Mouse (Mus musculus): ENCODE measurements around the gene Slc4a5. TPM values are rescaled to one million over a fixed set of nuclear protein-coding genes. Genes with fewer than 3 reads are reported as not detected.

The Slc4a5 gene
- polyA plus RNA-seq, 1 experiment from 2014 or later = 2.8 TPM

DNA sequence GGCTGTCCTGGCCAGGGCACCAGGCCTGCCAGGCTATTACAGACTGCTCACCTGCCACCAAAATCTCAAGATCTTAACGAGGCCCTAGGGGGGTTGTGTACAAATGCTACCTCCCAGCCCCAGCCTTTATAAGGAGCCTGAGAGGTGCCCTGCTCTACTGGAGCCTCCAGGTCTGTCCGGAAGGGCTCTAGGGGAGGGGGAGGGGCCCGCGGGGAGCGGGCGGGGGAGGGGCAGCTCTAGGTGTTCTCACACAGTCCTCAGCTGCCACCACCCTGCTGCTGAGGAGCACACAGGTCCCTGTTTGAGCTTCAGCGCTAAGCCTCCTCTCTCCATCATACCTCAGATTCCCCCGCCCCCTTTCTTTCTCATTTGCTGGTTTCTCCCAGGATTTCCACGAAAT is 17.5 kb downstream of the Slc4a5 start:
- peaks cover 10% of the 10 kb centered on the region for H3K27me3 ChIP-seq
- whole genome bisulfite sequencing = 8% methylated on average over 9 of the region's 9 CpGs
- peaks cover 15% of the 10 kb centered on the region for H3K4me1 ChIP-seq (replicated peaks)
- no peak for ATAC-seq (ENCODE audit: low FRiP score, low read depth)
- H3K36me3 ChIP-seq = no peaks in the 10 kb centered on the region
- H3K4me2 ChIP-seq = peak overlapping the region; percentile 33
- no peaks in the 10 kb centered on the region for H3K9me3 ChIP-seq
- no peak overlapping the region for H3K27ac ChIP-seq (replicated peaks)
- no peak overlapping the region for H3K4me3 ChIP-seq
- H3K9ac ChIP-seq = no peak overlapping the region

DNA sequence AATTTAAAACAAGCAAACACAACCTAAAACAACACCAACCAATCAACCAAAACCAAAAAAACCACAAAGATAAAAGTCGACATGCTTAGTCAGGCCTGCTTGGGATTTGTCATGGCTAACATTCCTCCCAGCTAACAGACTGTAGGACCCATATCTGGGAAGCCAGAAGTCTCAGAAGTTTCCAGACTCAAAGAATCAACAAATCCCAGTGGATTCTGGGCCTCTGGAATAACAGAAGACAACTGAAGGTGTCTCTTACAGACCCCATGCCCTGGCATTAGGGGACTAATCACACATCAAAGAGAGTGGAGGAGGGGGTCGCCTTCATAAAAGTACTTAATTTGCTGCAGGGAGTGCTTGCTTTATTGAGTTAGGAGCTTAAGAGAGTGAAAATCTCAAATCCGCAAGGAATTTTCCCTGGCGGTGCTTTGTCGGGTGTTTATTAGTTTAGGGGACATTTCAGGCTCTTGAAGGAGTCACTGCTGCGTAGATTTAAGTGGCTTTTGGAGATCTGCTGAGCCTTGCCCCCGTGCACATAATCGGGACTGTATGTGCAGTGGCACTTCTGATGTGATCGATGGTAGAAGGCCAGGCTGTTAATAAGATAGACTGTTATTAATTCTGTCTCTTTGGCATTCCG is 24.9 kb downstream of the Slc4a5 start:
- 65% methylated on average over 10 of the region's 10 CpGs for WGBS
- no peaks in the 10 kb centered on the region for H3K4me1 ChIP-seq (replicated peaks)
- no peaks in the 10 kb centered on the region for H3K36me3 ChIP-seq
- no peak for ATAC-seq (ENCODE audit: low FRiP score, low read depth)
- H3K9me3 ChIP-seq = no peaks in the 10 kb centered on the region
- no peaks in the 10 kb centered on the region; the same call in 1 of the 2 replicates for H3K27me3 ChIP-seq
- no peak overlapping the region for H3K4me2 ChIP-seq
- no peak overlapping the region for H3K4me3 ChIP-seq
- no peak overlapping the region for H3K9ac ChIP-seq
- no peak overlapping the region for H3K27ac ChIP-seq (replicated peaks)

DNA sequence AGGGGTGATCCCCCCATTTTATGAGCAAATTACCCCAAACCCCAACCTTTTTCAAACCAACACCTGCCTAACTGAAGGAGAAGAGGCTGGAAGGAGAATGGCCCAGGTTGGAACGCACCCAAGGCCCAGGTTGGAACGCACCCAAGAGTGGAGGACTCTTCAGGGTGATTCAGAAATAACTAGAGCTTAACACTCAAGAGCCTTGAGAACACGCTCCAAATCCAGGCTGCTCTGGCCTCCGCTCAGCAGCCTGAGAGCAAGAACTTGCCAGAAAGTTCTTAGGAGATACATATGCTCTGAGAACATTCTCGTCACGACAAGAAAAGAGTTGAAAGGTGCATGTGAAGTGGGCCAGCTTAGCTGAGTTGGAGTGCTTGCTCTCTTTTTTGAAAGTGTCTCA is 25.5 kb downstream of the Slc4a5 start:
- no peak for ATAC-seq (ENCODE audit: low FRiP score, low read depth)
- H3K9ac ChIP-seq = no peak overlapping the region
- no peaks in the 10 kb centered on the region for H3K4me1 ChIP-seq (replicated peaks)
- H3K27ac ChIP-seq (replicated peaks) = no peak overlapping the region
- WGBS = 80% methylated on average over 6 of the region's 6 CpGs
- H3K4me3 ChIP-seq = no peak overlapping the region
- H3K9me3 ChIP-seq = no peaks in the 10 kb centered on the region
- no peak overlapping the region for H3K4me2 ChIP-seq
- H3K27me3 ChIP-seq = no peaks in the 10 kb centered on the region
- no peaks in the 10 kb centered on the region for H3K36me3 ChIP-seq

DNA sequence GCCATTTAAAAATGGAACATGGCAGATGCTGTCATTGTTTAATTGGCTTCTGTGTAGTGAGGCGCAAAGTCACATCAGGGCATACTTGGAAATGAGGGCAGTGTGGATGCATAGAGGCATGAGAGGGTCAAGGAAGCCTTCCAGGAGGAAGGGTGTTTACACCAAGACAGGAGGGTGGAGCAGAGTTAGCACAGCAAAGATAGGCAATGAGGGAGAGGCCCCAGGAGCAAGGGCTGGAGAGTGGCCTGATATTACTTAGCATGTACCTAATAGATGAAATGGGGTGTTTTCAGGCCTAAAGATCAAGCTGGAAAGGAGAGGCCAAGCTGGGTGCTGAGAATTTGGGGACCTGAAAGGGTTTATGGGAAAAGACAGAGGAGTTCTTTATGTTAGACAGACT is 26.4 kb downstream of the Slc4a5 start:
- 97% methylated on average over 1 of the region's 1 CpGs for WGBS
- Histone ChIP-seq H3K4me1 (replicated peaks) (no peaks in the 10 kb centered on the region), H3K9me3 (no peaks in the 10 kb centered on the region), H3K27ac (replicated peaks) (no peak overlapping the region), H3K4me3 (no peak overlapping the region), H3K27me3 (no peaks in the 10 kb centered on the region), H3K4me2 (no peak overlapping the region), H3K36me3 (no peaks in the 10 kb centered on the region), H3K9ac (no peak overlapping the region)
- ATAC-seq (ENCODE audit: low FRiP score, low read depth) = no peak

DNA sequence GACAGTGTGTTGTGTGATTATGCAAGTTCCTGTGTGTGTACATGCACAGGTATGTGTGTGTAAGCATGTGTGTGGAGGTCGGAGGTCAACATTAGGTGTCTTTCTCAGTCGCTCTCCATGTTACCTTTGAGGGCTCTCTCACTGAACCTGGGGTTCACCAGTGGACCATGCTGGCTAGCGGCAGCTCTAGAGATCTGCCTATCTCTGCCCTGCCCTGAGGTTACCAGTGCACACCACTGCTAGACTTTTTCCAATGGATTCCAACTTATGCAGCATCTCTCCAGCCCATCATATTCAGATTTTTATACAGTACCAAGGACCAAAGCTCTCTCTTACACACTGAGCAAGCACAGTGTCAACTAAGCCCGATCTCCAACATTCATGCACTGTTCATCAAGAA is 27.1 kb downstream of the Slc4a5 start:
- Histone ChIP-seq H3K36me3 (no peaks in the 10 kb centered on the region), H3K9me3 (no peaks in the 10 kb centered on the region), H3K4me2 (no peak overlapping the region), H3K4me1 (replicated peaks) (no peaks in the 10 kb centered on the region), H3K27ac (replicated peaks) (no peak overlapping the region), H3K27me3 (no peaks in the 10 kb centered on the region), H3K4me3 (no peak overlapping the region), H3K9ac (no peak overlapping the region)
- 92% methylated on average over 4 of the region's 4 CpGs for WGBS
- no peak for ATAC-seq (ENCODE audit: low FRiP score, low read depth)

DNA sequence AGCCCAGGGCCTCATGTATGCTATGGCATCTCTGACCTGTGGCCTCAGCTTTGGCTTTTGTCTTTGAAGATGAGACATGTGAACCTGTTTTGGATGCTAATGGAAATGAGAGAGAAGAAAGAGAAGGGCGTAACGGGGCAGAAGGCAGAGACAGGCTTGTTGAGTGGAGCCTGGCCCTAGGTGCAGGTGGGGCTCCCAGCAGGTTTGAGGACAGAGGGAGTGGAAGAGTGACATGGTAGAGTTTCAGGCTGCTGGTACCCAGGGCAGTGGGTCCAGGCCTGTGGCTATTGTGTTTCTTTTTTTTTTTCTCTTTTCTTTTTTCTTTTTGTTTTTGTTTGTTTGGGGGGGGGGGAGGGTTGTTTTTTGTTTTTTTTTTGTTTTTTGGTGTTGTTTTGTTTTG is 27.5 kb downstream of the Slc4a5 start:
- Histone ChIP-seq H3K4me2 (no peak overlapping the region), H3K27me3 (no peaks in the 10 kb centered on the region), H3K27ac (replicated peaks) (no peak overlapping the region), H3K4me1 (replicated peaks) (no peaks in the 10 kb centered on the region), H3K9ac (no peak overlapping the region), H3K4me3 (no peak overlapping the region), H3K36me3 (no peaks in the 10 kb centered on the region), H3K9me3 (no peaks in the 10 kb centered on the region)
- 92% methylated on average over 2 of the region's 2 CpGs for WGBS
- ATAC-seq (ENCODE audit: low FRiP score, low read depth) = no peak

DNA sequence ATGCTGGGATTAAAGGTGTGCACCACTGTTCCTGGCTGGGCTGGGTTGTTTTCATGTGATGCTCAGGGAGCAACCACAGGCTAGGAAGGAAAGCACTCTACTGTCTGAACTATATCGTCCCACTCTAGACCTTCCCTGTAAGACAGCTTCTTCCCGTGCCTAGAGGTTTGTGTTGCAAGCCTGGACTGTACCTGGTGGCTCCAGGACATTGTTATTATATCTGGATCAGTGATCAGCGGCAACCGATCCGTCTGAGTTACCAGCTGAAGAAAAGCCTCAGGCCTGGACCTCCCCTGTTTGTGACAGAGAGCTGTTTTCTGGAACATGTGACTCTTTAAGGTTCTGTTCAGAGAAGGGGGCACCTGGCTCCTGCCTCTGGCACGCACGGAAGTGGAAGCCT is 34.6 kb downstream of the Slc4a5 start:
- no peak overlapping the region for H3K4me3 ChIP-seq
- no peak overlapping the region for H3K4me2 ChIP-seq
- no peak overlapping the region for H3K9ac ChIP-seq
- no peaks in the 10 kb centered on the region for H3K36me3 ChIP-seq
- no peaks in the 10 kb centered on the region for H3K4me1 ChIP-seq (replicated peaks)
- H3K9me3 ChIP-seq = no peaks in the 10 kb centered on the region
- ATAC-seq (ENCODE audit: low FRiP score, low read depth) = no peak
- 76% methylated on average over 7 of the region's 7 CpGs for WGBS
- H3K27ac ChIP-seq (replicated peaks) = no peak overlapping the region
- H3K27me3 ChIP-seq = no peaks in the 10 kb centered on the region

DNA sequence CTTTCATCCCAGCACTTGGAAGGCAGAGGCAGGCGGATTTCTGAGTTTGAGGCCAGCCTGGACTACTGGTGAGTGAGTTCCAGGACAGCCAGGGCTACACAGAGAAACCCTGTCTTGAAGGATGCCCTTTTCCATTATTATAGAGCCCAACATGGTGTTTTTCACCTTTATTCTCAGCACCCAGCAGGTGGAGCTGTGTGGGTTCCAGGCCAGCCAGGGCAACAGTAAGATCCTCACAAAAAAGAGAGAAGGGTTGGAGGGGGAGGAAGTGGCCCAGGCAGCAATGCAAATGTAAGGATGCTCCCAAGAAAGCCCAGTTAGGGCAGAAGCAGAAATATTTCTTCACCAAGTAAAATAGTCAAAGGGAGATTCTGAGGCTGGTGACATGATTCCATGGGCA is 44.9 kb downstream of the Slc4a5 start:
- H3K27ac ChIP-seq (replicated peaks) = no peak overlapping the region
- H3K4me1 ChIP-seq (replicated peaks) = peaks cover 11% of the 10 kb centered on the region
- H3K9me3 ChIP-seq = no peaks in the 10 kb centered on the region
- H3K36me3 ChIP-seq = no peaks in the 10 kb centered on the region
- no peaks in the 10 kb centered on the region for H3K27me3 ChIP-seq
- H3K4me3 ChIP-seq = no peak overlapping the region
- H3K9ac ChIP-seq = no peak overlapping the region
- ATAC-seq (ENCODE audit: low FRiP score, low read depth) = no peak
- no peak overlapping the region for H3K4me2 ChIP-seq
- WGBS = 94% methylated on average over 1 of the region's 1 CpGs

DNA sequence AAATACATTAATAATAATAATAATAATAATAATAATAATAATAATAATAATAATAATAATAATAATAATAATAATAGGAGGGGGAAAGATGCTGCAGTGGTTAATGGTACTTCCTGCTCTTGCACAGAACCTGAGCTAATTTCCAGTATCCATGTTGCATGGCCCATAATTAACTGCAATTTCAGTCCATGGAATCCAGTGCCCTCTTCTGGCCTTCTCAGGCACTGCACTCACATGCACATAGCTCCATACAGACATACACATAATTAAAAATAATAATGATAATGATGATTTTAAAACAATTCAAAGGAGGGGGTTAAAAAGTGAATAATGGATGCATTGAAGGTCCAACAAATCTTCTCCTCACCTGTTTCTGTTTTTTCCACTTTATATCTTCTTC is 45.6 kb downstream of the Slc4a5 start:
- ATAC-seq (ENCODE audit: low FRiP score, low read depth) = no peak
- Histone ChIP-seq H3K4me2 (no peak overlapping the region), H3K9me3 (no peaks in the 10 kb centered on the region), H3K9ac (no peak overlapping the region), H3K27me3 (no peaks in the 10 kb centered on the region), H3K4me1 (replicated peaks) (peaks cover 11% of the 10 kb centered on the region), H3K27ac (replicated peaks) (no peak overlapping the region), H3K4me3 (no peak overlapping the region), H3K36me3 (no peaks in the 10 kb centered on the region)

DNA sequence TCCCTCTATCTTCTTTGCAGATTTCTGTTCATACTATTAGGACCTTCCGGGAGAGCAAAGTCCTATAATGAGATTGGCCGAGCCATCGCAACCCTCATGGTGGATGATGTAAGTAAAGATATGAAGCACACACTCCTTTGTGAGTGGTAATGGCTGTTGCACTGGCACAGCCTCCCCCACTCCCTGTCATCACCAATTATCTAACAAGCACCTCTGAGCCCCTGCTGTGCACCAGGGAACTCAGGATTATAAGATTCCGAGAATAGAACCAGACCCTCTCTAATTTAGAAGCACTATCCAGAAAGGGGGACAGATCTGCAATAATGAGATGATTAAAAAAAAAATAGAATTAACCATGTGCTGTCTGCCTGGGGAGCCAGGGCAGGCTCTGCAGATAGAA is 46.0 kb downstream of the Slc4a5 start:
- no peak overlapping the region for H3K4me2 ChIP-seq
- no peak overlapping the region for H3K27ac ChIP-seq (replicated peaks)
- no peaks in the 10 kb centered on the region for H3K9me3 ChIP-seq
- H3K4me1 ChIP-seq (replicated peaks) = peaks cover 11% of the 10 kb centered on the region
- H3K36me3 ChIP-seq = no peaks in the 10 kb centered on the region
- no peak overlapping the region for H3K9ac ChIP-seq
- no peak overlapping the region for H3K4me3 ChIP-seq
- 73% methylated on average over 4 of the region's 4 CpGs for WGBS
- no peak for ATAC-seq (ENCODE audit: low FRiP score, low read depth)
- no peaks in the 10 kb centered on the region for H3K27me3 ChIP-seq

DNA sequence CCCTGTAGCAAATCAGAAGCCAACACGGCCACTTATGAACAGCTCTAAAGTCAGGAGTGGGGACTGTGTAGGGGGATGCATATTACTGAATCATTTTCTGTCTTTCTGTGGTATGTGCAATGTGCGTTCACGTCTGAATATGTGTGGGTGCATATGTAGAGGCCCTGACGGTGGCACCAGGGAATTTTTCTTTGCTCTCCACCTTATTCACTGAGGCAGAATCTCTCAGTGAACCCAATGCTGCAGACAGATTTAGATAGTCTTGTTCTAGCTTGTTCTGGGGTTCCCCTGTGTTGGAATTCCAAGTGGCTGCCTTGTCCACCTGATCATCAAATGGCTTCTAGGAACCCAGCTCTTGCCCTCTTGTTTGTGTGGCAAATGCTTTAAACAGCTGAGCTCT is 48.0 kb downstream of the Slc4a5 start:
- Histone ChIP-seq H3K27ac (replicated peaks) (peak overlapping the region; percentile 90), H3K4me2 (peak overlapping the region; percentile 61), H3K4me1 (replicated peaks) (peaks cover 11% of the 10 kb centered on the region), H3K27me3 (no peaks in the 10 kb centered on the region), H3K4me3 (peak overlapping the region; percentile 19; the same call in 1 of the 2 replicates), H3K9me3 (no peaks in the 10 kb centered on the region), H3K36me3 (no peaks in the 10 kb centered on the region), H3K9ac (peak overlapping the region; percentile 23; the same call in 1 of the 2 replicates)
- WGBS = 62% methylated on average over 4 of the region's 4 CpGs
- ATAC-seq (ENCODE audit: low FRiP score, low read depth) = no peak

DNA sequence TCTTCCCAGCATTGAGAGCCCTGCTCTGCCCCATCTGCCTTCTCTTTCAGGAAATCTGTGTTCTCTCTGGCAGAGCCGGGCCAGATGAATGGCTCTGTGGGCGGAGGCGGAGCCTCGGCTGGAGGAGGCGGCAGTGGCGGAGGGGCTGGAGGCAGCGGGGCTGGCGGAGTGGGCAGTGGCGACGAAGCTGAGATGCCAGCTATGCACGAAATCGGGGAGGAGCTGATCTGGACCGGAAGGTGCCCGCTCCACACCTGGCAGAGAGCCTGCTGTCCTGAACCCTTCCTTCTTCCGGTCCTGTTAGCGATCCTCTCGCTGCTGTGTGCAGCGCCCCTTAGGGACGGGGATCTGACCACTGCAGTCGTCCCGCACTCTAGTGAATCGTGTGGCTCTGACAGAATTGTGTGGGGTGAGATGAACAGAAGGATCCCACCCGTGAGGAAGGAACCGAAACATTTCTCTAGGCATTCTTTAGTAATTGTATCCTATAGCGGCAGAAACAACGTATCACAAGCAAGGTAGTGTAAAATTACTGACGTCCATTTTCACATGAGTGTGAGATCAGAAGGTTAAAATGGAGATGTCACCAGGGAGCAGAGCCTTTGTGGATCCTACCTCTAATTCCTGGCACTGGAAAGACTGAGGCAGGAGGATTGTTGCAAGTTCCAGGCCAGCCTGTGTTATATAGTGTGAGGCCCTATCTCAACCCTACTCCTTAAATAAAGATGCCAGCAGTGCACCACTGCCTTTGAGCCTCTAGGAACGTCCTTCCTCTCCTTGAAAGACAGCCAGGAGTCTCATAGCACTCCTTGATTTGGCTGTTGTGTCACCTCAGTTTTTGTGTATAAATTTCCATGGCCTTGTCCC is 48.7 kb downstream of the Slc4a5 start:
- Histone ChIP-seq H3K36me3 (no peaks in the 10 kb centered on the region), H3K27ac (replicated peaks) (peak overlapping the region; percentile 90), H3K27me3 (no peaks in the 10 kb centered on the region), H3K4me2 (peak overlapping the region; percentile 61), H3K9me3 (no peaks in the 10 kb centered on the region), H3K4me3 (peak overlapping the region; percentile 44), H3K4me1 (replicated peaks) (peaks cover 11% of the 10 kb centered on the region), H3K9ac (peak overlapping the region; percentile 45)
- peak; percentile 95 for ATAC-seq (ENCODE audit: low FRiP score, low read depth)
- 1% methylated on average over 28 of the region's 28 CpGs for WGBS
